Mouse (Mus musculus): ENCODE data around the gene Rabepk. TPM values are rescaled to one million over a fixed set of nuclear protein-coding genes. Genes with fewer than 3 reads are reported as not detected.

Gene Rabepk
- polyA plus RNA-seq, 1 experiment from 2014 or later, result 40.3 TPM

GRCm38 (mm10) chr2:34750245-34750644 is 49.5 kb downstream of the Rabepk start:
- WGBS, result 84% methylated on average over 2 of the region's 2 CpGs
- H3K4me3 ChIP-seq, result no peak overlapping the region
- DNase-seq (ENCODE audit: low spot score), result no peak

GRCm38 (mm10) chr2:34748479-34748878 is 51.2 kb downstream of the Rabepk start:
- Histone ChIP-seq H3K4me3 (no peak overlapping the region), H3K27me3 (ENCODE audit: low read depth, poor library complexity, severe bottlenecking) (no peaks in the 10 kb centered on the region), H3K36me3 (peaks cover 33% of the 10 kb centered on the region), H3K27ac (replicated peaks) (no peak overlapping the region), H3K4me1 (peaks cover 17% of the 10 kb centered on the region), H3K9me3 (replicated peaks) (no peaks in the 10 kb centered on the region)
- 93% methylated on average over 4 of the region's 4 CpGs for WGBS
- DNase-seq (ENCODE audit: low spot score), result no peak

More at GRCm38 (mm10) chr2:34750245-34750644, 49.5 kb downstream of the Rabepk start:
- H3K36me3 ChIP-seq, result peaks cover 19% of the 10 kb centered on the region
- no peaks in the 10 kb centered on the region for H3K27me3 ChIP-seq (ENCODE audit: low read depth, poor library complexity, severe bottlenecking)
- H3K9me3 ChIP-seq (replicated peaks), result no peaks in the 10 kb centered on the region
- no peak overlapping the region for H3K27ac ChIP-seq (replicated peaks)
- H3K4me1 ChIP-seq, result peaks cover 23% of the 10 kb centered on the region

GRCm38 (mm10) chr2:34745673-34746072 is 54.0 kb downstream of the Rabepk start:
- Histone ChIP-seq H3K4me1 (no peaks in the 10 kb centered on the region), H3K4me3 (no peak overlapping the region), H3K27ac (replicated peaks) (no peak overlapping the region), H3K27me3 (ENCODE audit: low read depth, poor library complexity, severe bottlenecking) (no peaks in the 10 kb centered on the region), H3K36me3 (peaks cover 38% of the 10 kb centered on the region), H3K9me3 (replicated peaks) (no peaks in the 10 kb centered on the region)
- DNase-seq (ENCODE audit: low spot score), result no peak
- WGBS, result 92% methylated on average over 2 of the region's 2 CpGs

GRCm38 (mm10) chr2:34744476-34744875 is 55.2 kb downstream of the Rabepk start:
- H3K9me3 ChIP-seq (replicated peaks), result no peaks in the 10 kb centered on the region
- no peak for DNase-seq (ENCODE audit: low spot score)
- H3K27ac ChIP-seq (replicated peaks), result no peak overlapping the region
- H3K36me3 ChIP-seq, result peaks cover 38% of the 10 kb centered on the region
- H3K27me3 ChIP-seq (ENCODE audit: low read depth, poor library complexity, severe bottlenecking), result no peaks in the 10 kb centered on the region
- WGBS, result 95% methylated on average over 8 of the region's 8 CpGs
- H3K4me3 ChIP-seq, result no peak overlapping the region
- no peaks in the 10 kb centered on the region for H3K4me1 ChIP-seq

GRCm38 (mm10) chr2:34742675-34743074 is 57.0 kb downstream of the Rabepk start:
- WGBS, result 96% methylated on average over 8 of the region's 8 CpGs
- H3K4me1 ChIP-seq, result no peaks in the 10 kb centered on the region
- no peak overlapping the region for H3K27ac ChIP-seq (replicated peaks)
- DNase-seq (ENCODE audit: low spot score), result no peak
- peaks cover 34% of the 10 kb centered on the region for H3K36me3 ChIP-seq
- no peak overlapping the region for H3K4me3 ChIP-seq
- no peaks in the 10 kb centered on the region for H3K27me3 ChIP-seq (ENCODE audit: low read depth, poor library complexity, severe bottlenecking)
- no peaks in the 10 kb centered on the region for H3K9me3 ChIP-seq (replicated peaks)

- 94% methylated on average over 12 of the region's 12 CpGs for WGBS
- H3K4me3 ChIP-seq, result no peak overlapping the region
- no peak for DNase-seq (ENCODE audit: low spot score)
- H3K27me3 ChIP-seq (ENCODE audit: low read depth, poor library complexity, severe bottlenecking), result no peaks in the 10 kb centered on the region
- H3K9me3 ChIP-seq (replicated peaks), result no peaks in the 10 kb centered on the region
- H3K4me1 ChIP-seq, result no peaks in the 10 kb centered on the region
- peaks cover 28% of the 10 kb centered on the region for H3K36me3 ChIP-seq
- H3K27ac ChIP-seq (replicated peaks), result no peak overlapping the region
Observed at GRCm38 (mm10) chr2:34741390-34742159, 58.1 kb downstream of the Rabepk start.

- DNase-seq (ENCODE audit: low spot score), result no peak
- Histone ChIP-seq H3K9me3 (replicated peaks) (no peaks in the 10 kb centered on the region), H3K27ac (replicated peaks) (no peak overlapping the region), H3K4me3 (no peak overlapping the region), H3K27me3 (ENCODE audit: low read depth, poor library complexity, severe bottlenecking) (no peaks in the 10 kb centered on the region), H3K36me3 (peaks cover 15% of the 10 kb centered on the region), H3K4me1 (no peaks in the 10 kb centered on the region)
- WGBS, result 86% methylated on average over 1 of the region's 1 CpGs
Observed at GRCm38 (mm10) chr2:34739684-34740391, 59.9 kb downstream of the Rabepk start.

- no peaks in the 10 kb centered on the region for H3K27me3 ChIP-seq (ENCODE audit: low read depth, poor library complexity, severe bottlenecking)
- no peaks in the 10 kb centered on the region for H3K4me1 ChIP-seq
- WGBS, result 65% methylated on average over 1 of the region's 1 CpGs
- no peak overlapping the region for H3K27ac ChIP-seq (replicated peaks)
- no peak overlapping the region for H3K4me3 ChIP-seq
- no peaks in the 10 kb centered on the region for H3K9me3 ChIP-seq (replicated peaks)
- peaks cover 17% of the 10 kb centered on the region; the same call in 1 of the 2 replicates for H3K36me3 ChIP-seq
- DNase-seq (ENCODE audit: low spot score), result no peak
Observed at GRCm38 (mm10) chr2:34737911-34738310, 61.8 kb downstream of the Rabepk start.

GRCm38 (mm10) chr2:34736626-34737025 is 63.1 kb downstream of the Rabepk start:
- Histone ChIP-seq H3K27me3 (ENCODE audit: low read depth, poor library complexity, severe bottlenecking) (no peaks in the 10 kb centered on the region), H3K36me3 (peaks cover 12% of the 10 kb centered on the region; the same call in 1 of the 2 replicates), H3K27ac (replicated peaks) (no peak overlapping the region), H3K9me3 (replicated peaks) (no peaks in the 10 kb centered on the region), H3K4me1 (no peaks in the 10 kb centered on the region), H3K4me3 (no peak overlapping the region)
- no peak for DNase-seq (ENCODE audit: low spot score)
- WGBS, result 95% methylated on average over 1 of the region's 1 CpGs

Other genes with a start within 250 kb of the Rabepk start
- 87.0 and 96.2 TPM in 2 replicates for gene Gapvd1, start 44.7 kb downstream of the Rabepk start, polyA plus RNA-seq (2016; fragmentation: Nextera tagmentation; extraction: Ambion mirVana)
- 811 and 977 TPM in 2 replicates for gene Hspa5, start 27.9 kb downstream of the Rabepk start, polyA plus RNA-seq (2016; fragmentation: Nextera tagmentation; extraction: Ambion mirVana)
- 74.0 and 80.3 TPM in 2 replicates for gene Fbxw2, start 26.4 kb upstream of the Rabepk start, polyA plus RNA-seq (2016; fragmentation: Nextera tagmentation; extraction: Ambion mirVana)
- not detected in 2 replicates for gene Gm34653, start 33.1 kb upstream of the Rabepk start, polyA plus RNA-seq (2016; fragmentation: Nextera tagmentation; extraction: Ambion mirVana)
- 0.11 TPM in 1 of 2 replicates, not detected in the other for gene Cutal, start 74.5 kb upstream of the Rabepk start, polyA plus RNA-seq (2016; fragmentation: Nextera tagmentation; extraction: Ambion mirVana)
- 135 and 139 TPM in 2 replicates for gene Psmd5, start 75.1 kb upstream of the Rabepk start, polyA plus RNA-seq (2016; fragmentation: Nextera tagmentation; extraction: Ambion mirVana)
- gene Phf19, start 114.1 kb upstream of the Rabepk start, polyA plus RNA-seq (2016; fragmentation: Nextera tagmentation; extraction: Ambion mirVana), result 2.6 and 2.8 TPM in 2 replicates
- 0.12 and 0.27 TPM in 2 replicates for gene Traf1, start 161.9 kb upstream of the Rabepk start, polyA plus RNA-seq (2016; fragmentation: Nextera tagmentation; extraction: Ambion mirVana)